11 mouse cellular contexts compared by ENCODE assay signal in genomic region chrX:12240505-12241011, GRCm38 (mm10).
DNase-seq lines count a peak whose midpoint lies in the region; ATAC-seq lines count a peak whose summit lies in the region.
"Had no signal": no experiment of that assay in that cellular context is flagged by ENCODE, and none has a peak within 500 bp of the region (broad histone marks: within the 10 kb centered on the region; RNA-seq: fewer than 3 reads in every experiment).

No protein-coding gene starts in this region.

- 73% methylated on average over 4 of the region's 4 CpGs for WGBS in forebrain, embryonic 14.5 days
- 51% methylated on average over 4 of the region's 4 CpGs for WGBS in forebrain, embryonic 13.5 days

- peak; percentile 57 for DNase-seq in forebrain, embryonic 14.5 days (ENCODE audit: low spot score)
- DNase-seq in ovary, postnatal 36 days (ENCODE audit: low spot score): peak; percentile 30
- DNase-seq in ovary, adult 18-20 months (ENCODE audit: low spot score): no peak
- DNase-seq in lung, postnatal 25 days (ENCODE audit: low spot score): peak; percentile 72
- DNase-seq in MN1 (ENCODE audit: low spot score): no peak
- DNase-seq: liver, embryonic 13.5 days had no signal

- H3K4me2 ChIP-seq in forebrain, embryonic 14.5 days (ENCODE audit: low read length): no peak overlapping the region
- H3K4me2 ChIP-seq in forebrain, embryonic 13.5 days: no peak overlapping the region
- H3K4me2 ChIP-seq: liver, embryonic 13.5 days had no signal

- H3K4me3 ChIP-seq in forebrain, embryonic 14.5 days (ENCODE audit: low read depth, low read length): no peak overlapping the region
- H3K4me3 ChIP-seq in forebrain, embryonic 13.5 days: no peak overlapping the region
- H3K4me3 ChIP-seq: heart, adult 2 months; liver, embryonic 13.5 days; myocyte had no signal

- no peaks in the 10 kb centered on the region for H3K4me1 ChIP-seq in forebrain, embryonic 14.5 days (ENCODE audit: control insufficient read depth, insufficient read depth, low read length)
- H3K4me1 ChIP-seq in forebrain, embryonic 13.5 days: peaks cover 6% of the 10 kb centered on the region
- H3K4me1 ChIP-seq: liver, embryonic 13.5 days had no signal

- ATAC-seq in forebrain, embryonic 14.5 days: no peak
- no peak for ATAC-seq in forebrain, embryonic 13.5 days
- ATAC-seq in granulocyte monocyte progenitor cell, adult 5-6 weeks (replicated peaks; ENCODE audit: poor library complexity, severe bottlenecking): peak; percentile 69
- ATAC-seq in inflammation-experienced regulatory T-cells, adult 6 months: no peak

- no peak overlapping the region for H3K9ac ChIP-seq in forebrain, embryonic 14.5 days (ENCODE audit: low read length)
- H3K9ac ChIP-seq in forebrain, embryonic 13.5 days: no peak overlapping the region
- H3K9ac ChIP-seq: liver, embryonic 13.5 days had no signal

- H3K36me3 ChIP-seq in forebrain, embryonic 14.5 days (ENCODE audit: control insufficient read depth, insufficient read depth, low read length): no peaks in the 10 kb centered on the region
- H3K36me3 ChIP-seq in forebrain, embryonic 13.5 days (ENCODE audit: poor library complexity, severe bottlenecking): no peaks in the 10 kb centered on the region
- H3K36me3 ChIP-seq: liver, embryonic 13.5 days had no signal

- no peaks in the 10 kb centered on the region for H3K27me3 ChIP-seq in forebrain, embryonic 14.5 days (replicated peaks; ENCODE audit: control insufficient read depth, insufficient read depth, low read length)
- no peaks in the 10 kb centered on the region for H3K27me3 ChIP-seq in forebrain, embryonic 13.5 days
- H3K27me3 ChIP-seq: liver, embryonic 13.5 days had no signal

- H3K27ac ChIP-seq in forebrain, embryonic 14.5 days (ENCODE audit: low read depth, low read length): no peak overlapping the region
- H3K27ac ChIP-seq in forebrain, embryonic 13.5 days: no peak overlapping the region
- H3K27ac ChIP-seq: heart, adult 2 months; liver, embryonic 13.5 days had no signal

- H3K9me3 ChIP-seq in forebrain, embryonic 14.5 days (replicated peaks; ENCODE audit: control insufficient read depth, low read length): no peaks in the 10 kb centered on the region
- H3K9me3 ChIP-seq in forebrain, embryonic 13.5 days (replicated peaks): no peaks in the 10 kb centered on the region
- H3K9me3 ChIP-seq: liver, embryonic 13.5 days had no signal

Comparison
In these comparisons a context has a peak if more than half of its experiments do, and no peak if none do; other contexts are left out.
1. DNase-seq: peak in forebrain, embryonic 14.5 days (single experiment), ovary, postnatal 36 days (single experiment) and lung, postnatal 25 days (single experiment); none in ovary, adult 18-20 months (single experiment) and MN1 (single experiment).